Mouse (Mus musculus) heart, adult 2 months (tissue): ENCODE data around the gene Lima1.

Source experiments
- CTCF ChIP-seq: fragments of 200-600 bp; IDR thresholded peaks from 2 replicates; pipeline ENCODE4 v1.8.1; 2022; ENCODE audit warnings: antibody characterized with exemption, mild to moderate bottlenecking, moderate library complexity
- POLR2A ChIP-seq: fragments of 200-500 bp; IDR thresholded peaks from 2 replicates; pipeline ENCODE4 v1.6.1; 2011; ENCODE audit warnings: mild to moderate bottlenecking, low read depth, low read length, control low read depth; ENCODE audit not compliant: insufficient read depth

GRCm38 (mm10) chr15:99839910-99840309 is 35.3 kb downstream of the Lima1 start:
- TF ChIP-seq POLR2A = no peak
- TF ChIP-seq CTCF = peak; percentile 65
